Mouse (Mus musculus): ENCODE results near the gene Zfp213. TPM values are rescaled to one million over a fixed set of nuclear protein-coding genes. Genes with fewer than 3 reads are reported as not detected.
"Not testable (repeated sequence)": the region's sequence is repeated elsewhere in the genome, so short reads cannot be mapped to it uniquely, and the experiment has no call there.

Zfp213 gene
- 14.6 and 14.9 TPM in 2 replicates for polyA plus RNA-seq (2015; fragmentation: Nextera tagmentation; extraction: Ambion mirVana)

DNA sequence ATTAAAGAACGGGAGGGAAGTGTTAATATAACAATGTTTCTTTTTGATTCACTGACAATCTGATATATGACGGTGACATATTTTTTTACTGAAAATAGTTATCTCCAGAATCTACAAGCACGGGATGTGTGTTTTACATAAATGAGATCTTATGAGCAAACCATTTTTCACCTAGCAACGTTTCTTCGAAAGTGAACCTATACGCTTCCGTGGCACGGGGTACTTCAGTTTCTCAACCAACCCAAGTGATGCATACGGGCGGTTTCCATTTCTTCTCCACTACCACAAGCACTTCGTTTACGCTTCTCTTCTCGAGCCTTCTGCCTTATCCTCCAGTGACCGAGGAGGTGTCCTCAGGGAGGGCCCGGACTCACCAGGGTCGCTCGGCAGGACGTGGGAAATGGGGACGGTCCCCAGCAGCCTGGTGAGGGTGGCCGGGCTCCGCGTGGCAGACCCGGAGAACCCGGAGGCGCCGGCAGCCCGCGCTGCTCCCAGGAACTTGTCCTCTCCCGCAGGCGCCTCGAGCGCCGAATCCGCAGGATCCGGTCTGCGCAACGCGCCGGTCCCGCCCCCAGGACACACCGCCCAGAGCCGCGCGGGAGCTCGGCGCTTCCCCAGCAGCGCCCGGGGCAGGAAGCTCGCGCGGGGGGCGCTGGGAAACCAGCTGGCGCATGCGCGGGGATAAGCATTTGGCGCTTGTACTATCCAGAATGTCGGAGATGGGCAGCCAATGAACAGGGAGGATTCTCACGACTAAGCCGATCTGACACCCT, at the start of gene Zfp213:
Gene Zfp213, minus strand, starts transcription at position 644 of the 773 bp plus-strand sequence.
- DNase-seq (ENCODE audit: low spot score) = peak; percentile 97

DNA sequence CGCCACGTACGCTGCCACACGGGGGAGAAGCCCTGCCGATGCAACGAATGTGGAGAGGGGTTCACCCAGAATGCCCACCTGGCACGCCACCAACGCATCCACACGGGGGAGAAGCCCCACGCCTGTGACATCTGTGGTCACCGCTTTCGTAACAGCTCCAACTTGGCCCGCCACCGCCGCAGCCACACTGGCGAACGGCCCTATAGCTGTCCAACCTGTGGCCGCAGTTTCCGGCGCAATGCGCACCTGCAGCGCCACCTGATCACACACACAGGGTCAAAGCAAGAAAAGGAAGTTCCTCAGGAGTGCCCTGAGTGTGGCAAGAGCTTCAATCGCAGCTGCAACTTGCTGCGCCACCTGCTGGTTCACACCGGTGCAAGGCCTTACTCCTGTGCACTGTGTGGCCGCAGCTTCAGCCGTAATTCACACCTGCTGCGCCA, 46.3 kb upstream of the Zfp213 start:
- DNase-seq (ENCODE audit: low spot score) = peak; percentile 85

- DNase-seq (ENCODE audit: low spot score) = no peak
Measured at GRCm38 (mm10) chr17:23609612-23610011, 45.6 kb upstream of the Zfp213 start.

- DNase-seq (ENCODE audit: low spot score) = no peak
Measured at GRCm38 (mm10) chr17:23605220-23605619, 41.2 kb upstream of the Zfp213 start.

DNA sequence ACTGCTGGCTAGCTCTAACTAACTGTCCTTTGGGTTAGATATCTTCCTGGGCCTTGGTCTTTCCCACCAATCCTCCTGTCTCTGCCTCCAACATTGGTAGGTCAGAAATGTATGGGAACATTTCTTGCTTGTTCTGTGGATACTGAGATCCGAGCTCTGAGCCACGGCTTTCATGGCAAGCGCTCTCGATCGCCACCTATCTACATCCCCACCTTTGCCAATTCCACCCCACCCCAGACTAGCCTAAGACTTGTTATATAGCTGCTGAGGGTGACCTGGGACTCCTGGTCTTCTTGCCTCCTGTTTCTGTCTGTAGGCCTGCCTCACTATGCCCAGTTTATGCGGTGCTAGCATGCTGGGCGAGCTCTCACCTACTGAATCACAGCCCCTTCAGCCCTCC, 40.4 kb upstream of the Zfp213 start:
- no peak for DNase-seq (ENCODE audit: low spot score)

- peak; percentile 67 for DNase-seq (ENCODE audit: low spot score)
Measured at GRCm38 (mm10) chr17:23603542-23603941, 39.5 kb upstream of the Zfp213 start.

DNA sequence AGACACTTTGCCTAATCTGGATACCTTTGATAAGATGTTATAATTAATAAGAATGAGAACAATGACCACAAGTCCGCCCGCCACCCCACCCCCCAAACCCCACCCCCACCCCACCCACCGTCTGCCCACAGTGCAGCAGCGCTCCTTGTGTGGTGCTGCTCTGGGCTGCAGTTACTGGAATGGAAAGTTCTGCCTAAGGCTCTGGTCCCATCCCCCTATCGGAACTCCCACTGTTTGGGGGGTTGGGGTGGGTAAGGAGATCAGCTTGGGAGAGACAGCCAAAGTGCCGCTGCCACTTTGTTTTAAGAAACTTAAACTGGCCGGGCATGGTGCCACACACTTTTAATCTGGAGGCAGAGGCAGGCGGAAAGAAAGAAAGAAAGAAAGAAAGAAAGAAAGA, 39.0 kb upstream of the Zfp213 start:
- no peak for DNase-seq (ENCODE audit: low spot score)

GRCm38 (mm10) chr17:23601836-23602585, 38.0 kb upstream of the Zfp213 start:
- no peak for DNase-seq (ENCODE audit: low spot score)

DNA sequence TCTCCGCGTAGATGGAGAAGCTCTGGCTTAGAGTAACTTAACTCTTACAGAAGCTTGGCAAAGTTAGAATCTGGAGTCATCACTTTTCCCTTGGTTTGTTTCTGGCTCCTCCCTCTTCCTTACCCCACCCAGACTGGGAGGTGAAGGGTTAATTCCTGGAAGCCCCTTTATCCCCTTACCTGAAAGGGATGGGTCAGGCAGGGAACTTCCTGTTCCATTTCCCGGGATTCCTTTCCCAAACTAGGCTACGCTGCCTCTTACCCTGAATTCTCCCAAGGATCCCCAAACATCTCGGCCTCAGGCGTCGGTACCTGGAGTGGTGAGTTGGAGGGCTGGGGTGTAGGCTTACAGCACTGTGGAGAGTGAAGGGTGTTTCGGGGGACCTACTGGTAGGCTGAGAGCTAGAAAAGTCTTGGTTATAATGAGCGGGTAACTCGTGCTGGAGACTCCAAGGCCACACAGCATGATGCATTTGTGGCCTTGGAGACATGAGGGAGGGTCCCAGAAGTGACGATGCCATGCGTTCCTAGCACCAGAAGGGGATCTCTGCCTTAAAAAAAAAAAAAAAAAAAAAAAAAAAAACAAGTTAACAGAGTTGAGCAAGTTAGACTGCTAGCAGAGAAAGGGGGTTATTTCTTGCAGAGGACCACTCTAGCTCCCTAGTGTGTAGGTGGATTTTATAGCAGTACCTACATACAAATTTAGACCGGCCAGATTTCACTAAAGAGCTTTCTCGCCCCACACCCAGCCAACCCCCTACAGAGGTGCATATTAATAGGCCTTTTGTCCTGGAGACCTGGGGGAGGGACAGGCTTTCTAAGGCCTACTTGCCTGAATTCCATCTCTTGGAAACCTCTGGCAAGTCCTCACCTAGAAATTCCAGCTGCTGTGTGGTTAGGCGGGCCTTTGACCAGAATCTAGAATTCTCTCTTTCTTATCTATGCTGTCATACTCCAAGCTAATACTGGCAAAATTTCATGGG, 36.9 kb upstream of the Zfp213 start, which contains the start of gene Zscan10:
Gene Zscan10, plus strand, starts transcription at position 216 of the 982 bp plus-strand sequence.
- DNase-seq (ENCODE audit: low spot score) = no peak

DNA sequence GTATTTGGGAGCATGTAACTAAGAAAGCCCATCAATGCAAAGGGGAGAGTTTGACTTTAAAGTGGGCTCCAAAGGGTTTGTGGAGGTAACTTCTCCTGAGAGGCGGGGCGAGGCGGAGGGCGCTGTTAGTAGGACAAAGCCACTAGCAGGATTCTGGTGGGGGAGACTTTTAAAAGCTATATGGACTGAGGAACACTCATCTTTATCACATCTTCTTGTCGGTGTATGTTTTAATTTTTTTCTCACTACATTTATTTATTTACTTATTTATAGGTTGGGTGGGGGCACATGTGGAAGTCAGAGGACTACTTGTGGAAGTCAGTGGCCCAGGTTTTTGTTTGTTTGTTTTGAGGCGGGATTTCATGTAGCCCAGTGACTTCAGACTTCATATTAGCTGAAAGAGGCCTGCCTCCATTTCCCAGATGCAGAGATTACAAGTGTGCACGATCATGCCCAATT, 35.6 kb upstream of the Zfp213 start:
- peak; percentile 36 for DNase-seq (ENCODE audit: low spot score)

DNA sequence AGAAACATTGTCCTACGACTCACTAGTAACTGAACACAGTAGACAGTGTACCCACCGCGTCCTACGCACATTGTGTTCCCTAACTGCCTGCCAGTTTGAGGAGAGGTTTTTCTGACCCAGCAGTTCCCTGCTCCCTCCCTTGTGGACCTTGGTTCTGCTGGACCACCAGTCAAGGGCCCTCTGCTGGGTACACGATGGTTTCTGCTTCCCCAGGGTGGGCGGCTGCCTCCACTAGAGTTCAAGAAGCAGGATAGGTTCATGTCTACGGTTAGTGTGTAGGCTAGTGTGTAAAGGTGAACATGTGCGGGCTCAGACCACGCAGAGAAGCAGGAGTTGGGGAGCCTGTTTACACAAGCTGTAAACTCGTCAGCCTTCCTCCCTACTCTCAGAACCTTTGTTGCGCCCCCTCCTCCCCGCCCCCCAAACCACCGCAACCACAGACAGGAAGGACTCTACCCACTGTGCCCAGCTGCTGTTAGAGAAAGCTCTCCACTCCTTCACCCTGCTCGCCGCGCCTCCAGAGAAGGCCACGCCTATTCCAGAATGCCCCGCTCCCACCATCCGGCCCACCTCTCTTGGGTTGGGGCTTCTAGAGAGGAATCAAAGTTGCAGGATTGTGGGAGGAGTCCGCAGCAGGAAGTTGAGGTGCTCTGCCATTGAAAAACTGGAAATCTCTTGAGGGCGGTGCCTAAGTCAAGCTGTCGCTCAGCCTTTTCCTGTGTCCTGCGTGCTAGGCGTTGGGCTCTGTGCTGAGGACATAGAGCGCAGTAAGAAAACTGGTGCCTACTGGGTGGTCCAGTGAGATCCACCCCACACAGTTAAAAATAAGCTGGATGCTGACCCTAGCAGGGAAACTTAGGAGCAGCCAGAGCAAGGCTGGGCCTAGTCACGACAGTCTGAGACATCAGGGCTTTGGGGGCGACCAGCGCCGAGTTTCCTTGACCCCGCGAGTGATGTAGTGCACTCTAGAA, 34.8 kb upstream of the Zfp213 start, which contains the start of gene Zfp13:
Gene Zfp13, minus strand, starts transcription at position 906 of the 971 bp plus-strand sequence.
- DNase-seq (ENCODE audit: low spot score) = peak; percentile 97

DNA sequence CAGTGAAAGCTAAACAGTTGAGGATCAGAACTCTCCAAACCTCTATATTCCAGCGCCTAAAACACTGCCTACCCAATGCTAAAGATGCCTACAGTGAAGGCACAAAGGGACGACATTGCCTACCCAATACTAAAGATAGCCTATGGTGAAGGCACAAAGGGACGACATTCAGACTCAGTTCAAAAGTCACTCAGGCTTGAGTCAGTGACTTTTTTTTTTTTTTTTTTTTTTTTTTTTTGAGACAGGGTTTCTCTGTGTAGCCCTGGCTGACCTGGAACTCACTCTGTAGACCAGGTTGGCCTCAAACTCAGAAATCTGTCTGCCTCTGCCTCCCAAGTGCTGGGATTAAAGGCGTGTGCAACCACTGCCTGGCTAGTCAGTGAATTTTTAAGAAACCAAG, 31.1 kb upstream of the Zfp213 start:
- not testable (repeated sequence) for DNase-seq (ENCODE audit: low spot score)

GRCm38 (mm10) chr17:23592926-23593300, 28.9 kb upstream of the Zfp213 start:
- no peak for DNase-seq (ENCODE audit: low spot score)

DNA sequence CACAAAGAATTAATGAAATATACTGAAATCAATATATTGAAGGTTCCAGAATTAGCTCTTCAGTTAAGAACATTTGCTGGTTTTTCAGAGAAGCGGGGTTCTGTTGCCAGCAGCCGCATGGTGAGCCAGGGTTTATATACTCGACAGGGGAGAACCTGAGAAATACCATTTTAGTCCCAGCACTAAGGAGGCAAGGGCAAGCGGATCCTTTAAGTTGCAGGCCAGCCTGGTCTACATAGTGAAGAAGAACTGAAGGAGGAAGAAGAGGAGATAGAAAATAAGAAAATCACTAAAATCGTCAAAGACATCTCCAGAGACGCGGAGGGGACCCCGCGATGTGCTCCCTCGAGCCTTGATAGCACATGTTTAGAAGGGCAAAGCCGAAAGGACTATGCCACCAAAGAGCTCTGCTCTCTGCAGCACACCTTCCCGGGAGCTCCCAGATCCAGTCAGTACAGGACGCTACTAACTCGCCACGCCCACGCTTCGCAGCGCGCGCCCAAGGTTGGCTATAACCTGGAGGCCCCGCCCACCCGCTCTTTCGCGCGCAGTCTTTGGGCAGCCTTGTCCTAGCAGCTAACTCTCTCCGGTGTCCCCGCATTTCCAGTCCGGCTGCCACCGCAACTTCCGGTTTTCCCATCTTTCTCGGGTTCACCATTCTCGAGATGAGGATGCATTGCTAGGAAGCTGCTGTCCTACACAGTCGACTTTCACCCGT, 28.3 kb upstream of the Zfp213 start:
- peak; percentile 86 for DNase-seq (ENCODE audit: low spot score)

DNA sequence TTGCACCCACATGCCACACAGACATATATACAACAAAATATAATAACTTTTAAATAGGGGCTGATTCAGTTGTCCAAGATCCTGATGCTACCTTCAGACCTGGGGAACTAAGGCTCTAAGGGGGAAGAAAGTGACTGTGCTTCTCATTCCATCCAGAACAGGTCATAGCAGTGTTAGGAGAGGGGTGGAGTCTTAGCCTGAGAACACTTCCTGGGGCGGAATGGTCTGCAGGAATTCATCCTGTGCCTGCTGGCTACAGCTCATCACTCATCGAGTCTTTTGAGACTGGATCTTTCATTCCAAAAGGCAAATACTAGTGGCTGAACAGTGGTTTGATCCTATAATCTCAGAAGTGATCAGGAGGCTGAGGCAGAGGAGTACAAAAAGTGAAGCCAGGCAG, 23.2 kb upstream of the Zfp213 start:
- no peak for DNase-seq (ENCODE audit: low spot score)

DNA sequence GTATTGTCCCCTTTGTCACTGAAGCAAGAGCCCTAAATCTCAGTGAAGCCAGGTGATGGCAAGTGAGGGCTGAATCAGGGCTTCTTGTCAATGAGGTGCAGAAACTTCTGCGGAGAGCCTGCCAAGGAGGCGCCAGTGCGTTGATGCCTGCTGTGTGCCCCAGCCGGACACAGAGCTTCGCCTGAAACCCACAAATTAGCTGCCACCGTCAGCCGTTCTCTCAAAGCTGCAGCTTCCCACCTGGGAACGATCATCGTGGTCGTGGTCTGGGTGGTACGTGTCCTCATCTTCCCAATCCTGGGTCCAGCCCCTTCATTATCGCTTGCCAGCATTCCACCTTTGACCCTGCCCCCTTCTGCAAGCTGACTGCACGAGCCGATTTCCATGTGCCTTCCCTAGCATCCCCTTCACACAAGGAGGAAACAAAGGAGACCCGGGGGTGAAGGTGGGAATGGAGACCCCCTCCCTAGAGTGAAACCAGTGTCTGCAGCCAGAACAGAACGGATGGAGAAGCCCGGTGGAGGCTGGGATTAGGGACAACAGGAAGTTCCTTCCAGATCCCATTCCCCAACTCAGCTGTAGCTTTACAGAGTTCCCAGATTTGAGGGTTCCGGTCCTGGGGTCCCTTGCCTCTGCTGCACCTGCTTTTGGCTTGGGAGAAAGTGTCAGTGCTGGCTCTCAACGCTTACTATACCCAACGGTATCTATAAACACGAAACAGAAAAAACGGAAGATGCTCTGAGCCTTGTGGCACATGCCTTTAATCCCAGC, 21.9 kb upstream of the Zfp213 start:
- no peak for DNase-seq (ENCODE audit: low spot score)

GRCm38 (mm10) chr17:23584786-23585185, 20.7 kb upstream of the Zfp213 start:
- DNase-seq (ENCODE audit: low spot score) = no peak

- no peak for DNase-seq (ENCODE audit: low spot score)
Measured at GRCm38 (mm10) chr17:23575951-23576552, 12.0 kb upstream of the Zfp213 start.

Data from thymus, postnatal 0 days (tissue).